Comparison of ENCODE assay signal across 9 mouse cellular contexts in the genomic region with DNA sequence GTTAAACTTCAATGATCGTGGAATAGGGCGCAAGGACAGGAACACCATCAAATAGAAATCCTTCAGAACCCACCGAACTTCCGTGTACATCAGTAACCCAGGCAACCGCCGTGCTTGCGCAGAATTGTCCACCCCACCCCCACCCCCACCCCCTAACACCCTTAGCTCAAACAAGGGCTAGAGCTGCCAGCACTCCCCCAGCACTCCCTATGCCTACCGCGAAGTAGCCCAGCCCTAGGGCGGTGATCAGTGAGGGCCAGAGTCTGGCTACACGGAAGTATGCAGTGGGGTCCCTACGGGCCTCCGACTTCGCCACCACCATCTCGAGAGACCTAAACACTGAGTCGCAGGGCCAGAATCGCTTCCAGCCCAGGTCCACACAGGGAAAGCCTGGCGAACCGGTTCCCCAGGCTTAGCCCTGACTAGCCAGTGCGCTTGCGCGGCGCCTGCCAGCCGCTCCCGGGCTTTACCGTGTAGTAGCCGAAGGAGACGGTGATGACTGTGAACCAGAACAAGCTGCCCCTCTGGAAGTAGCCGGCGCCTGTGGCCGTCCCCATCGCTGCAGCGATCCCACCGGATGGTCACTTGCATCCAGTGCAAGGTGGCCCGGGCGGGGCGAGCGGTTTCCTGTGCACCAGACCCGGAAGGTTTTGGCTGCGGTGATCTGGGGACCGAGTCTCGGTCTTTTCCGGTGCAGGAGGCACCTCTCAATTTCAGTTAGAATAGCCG. TPM values are rescaled to one million over a fixed set of nuclear protein-coding genes. Genes with fewer than 3 reads are reported as not detected.
ATAC-seq lines count a peak whose summit lies in the region.
"Not testable (repeated sequence)": the region's sequence is repeated elsewhere in the genome, so short reads cannot be mapped to it uniquely, and the experiment has no call there.
"Had no signal": no experiment of that assay in that cellular context is flagged by ENCODE, and none has a peak within 500 bp of the region (broad histone marks: within the 10 kb centered on the region; RNA-seq: fewer than 3 reads in every experiment).

No protein-coding gene starts in this region.

- no CpG with 5 or more reads among the region's 44 CpGs for WGBS in forebrain, embryonic 13.5 days
- WGBS in heart, embryonic 16.5 days = no CpG with 5 or more reads among the region's 44 CpGs
- no CpG with 5 or more reads among the region's 44 CpGs for WGBS in limb, embryonic 13.5 days
- WGBS in lung, embryonic 15.5 days = no CpG with 5 or more reads among the region's 44 CpGs
- no CpG with 5 or more reads among the region's 44 CpGs for WGBS in midbrain, embryonic 15.5 days
- WGBS in stomach, embryonic 14.5 days = no CpG with 5 or more reads among the region's 44 CpGs

- not testable (repeated sequence) for H3K27me3 ChIP-seq in forebrain, embryonic 13.5 days; heart, embryonic 16.5 days (ENCODE audit: control insufficient read depth, insufficient read depth, low read length); limb, embryonic 13.5 days; lung, embryonic 15.5 days; midbrain, embryonic 15.5 days (replicated peaks); stomach, embryonic 14.5 days (ENCODE audit: control insufficient read depth, insufficient read depth, low read length)

- H3K4me3 ChIP-seq in forebrain, embryonic 13.5 days; heart, embryonic 16.5 days (ENCODE audit: low read length); limb, embryonic 13.5 days; lung, embryonic 15.5 days; midbrain, embryonic 15.5 days; stomach, embryonic 14.5 days (ENCODE audit: low read depth, low read length): not testable (repeated sequence)

- H3K36me3 ChIP-seq in forebrain, embryonic 13.5 days (ENCODE audit: poor library complexity, severe bottlenecking); heart, embryonic 16.5 days (ENCODE audit: control insufficient read depth, insufficient read depth); limb, embryonic 13.5 days; lung, embryonic 15.5 days; midbrain, embryonic 15.5 days (replicated peaks); stomach, embryonic 14.5 days (ENCODE audit: control insufficient read depth, insufficient read depth, low read length): not testable (repeated sequence)

- not testable (repeated sequence) for H3K27ac ChIP-seq in forebrain, embryonic 13.5 days; heart, embryonic 16.5 days (ENCODE audit: low read length); limb, embryonic 13.5 days; lung, embryonic 15.5 days; midbrain, embryonic 15.5 days; stomach, embryonic 14.5 days (ENCODE audit: low read length)

- H3K4me2 ChIP-seq in forebrain, embryonic 13.5 days; heart, embryonic 16.5 days (ENCODE audit: low read depth, low read length); limb, embryonic 13.5 days (replicated peaks); lung, embryonic 15.5 days; midbrain, embryonic 15.5 days; stomach, embryonic 14.5 days (replicated peaks; ENCODE audit: low read depth, low read length): not testable (repeated sequence)

- H3K9ac ChIP-seq in forebrain, embryonic 13.5 days; heart, embryonic 16.5 days (ENCODE audit: low read length); limb, embryonic 13.5 days; lung, embryonic 15.5 days; midbrain, embryonic 15.5 days; stomach, embryonic 14.5 days (replicated peaks; ENCODE audit: low read depth, low read length): not testable (repeated sequence)

- H3K4me1 ChIP-seq in forebrain, embryonic 13.5 days; heart, embryonic 16.5 days (ENCODE audit: control insufficient read depth, insufficient read depth, low read length); limb, embryonic 13.5 days; lung, embryonic 15.5 days; midbrain, embryonic 15.5 days; stomach, embryonic 14.5 days (ENCODE audit: control insufficient read depth, insufficient read depth, low read length): not testable (repeated sequence)

- peak; percentile 74 for ATAC-seq in common myeloid progenitor, adult 5-6 weeks (replicated peaks; ENCODE audit: low read depth, poor library complexity, severe bottlenecking)
- ATAC-seq in forebrain, embryonic 13.5 days = peak; percentile 85
- peak; percentile 65 for ATAC-seq in heart, embryonic 16.5 days (replicated peaks; ENCODE audit: extremely low read depth, insufficient read depth, low FRiP score)
- peak; percentile 61 for ATAC-seq in inflammation-experienced regulatory T-cells, adult 6 months
- peak; percentile 64; the same call in 1 of the 2 replicates for ATAC-seq in limb, embryonic 13.5 days (ENCODE audit: low FRiP score, low read depth)
- peak; percentile 83 for ATAC-seq in lung, embryonic 15.5 days (ENCODE audit: borderline replicate concordance, extremely low read depth, low FRiP score, low TSS enrichment)
- peak; percentile 93 for ATAC-seq in midbrain, embryonic 15.5 days (replicated peaks)
- peak; percentile 93 for ATAC-seq in stomach, embryonic 14.5 days (ENCODE audit: insufficient number of reproducible peaks, insufficient read depth, low FRiP score, low read depth)

- not testable (repeated sequence) for H3K9me3 ChIP-seq in forebrain, embryonic 13.5 days (replicated peaks); heart, embryonic 16.5 days (replicated peaks; ENCODE audit: control insufficient read depth, low read length); limb, embryonic 13.5 days; lung, embryonic 15.5 days; midbrain, embryonic 15.5 days; stomach, embryonic 14.5 days (ENCODE audit: control insufficient read depth, low read depth, low read length)

RNA-seq across cellular contexts. Expression of a gene that starts 0.5 kb away (rescaled TPM):
- total RNA-seq in common myeloid progenitor, adult 5-6 weeks (2017) = 25.3 and 31.1 TPM in 2 replicates
- 14.4 and 17.2 TPM in 2 replicates for polyA plus RNA-seq in forebrain, embryonic 13.5 days (2015; fragmentation: Nextera tagmentation; extraction: Ambion mirVana)
- 16.0 and 22.4 TPM in 2 replicates for polyA plus RNA-seq in heart, embryonic 16.5 days (2015; fragmentation: Nextera tagmentation; extraction: Ambion mirVana)
- 10 to 100 TPM in 1 of 3 experiments, 1 to 10 TPM in 2; 6.9 to 46.1 (median 8.5) TPM for polyA plus RNA-seq in inflammation-experienced regulatory T-cells, adult 6 months (2017; shearing (Covaris generic))
- 30.1 and 31.2 TPM in 2 replicates for polyA plus RNA-seq in limb, embryonic 13.5 days (2015; fragmentation: Nextera tagmentation; extraction: Ambion mirVana)
- polyA plus RNA-seq in lung, embryonic 15.5 days (2015; fragmentation: Nextera tagmentation; extraction: Ambion mirVana) = 34.7 and 38.1 TPM in 2 replicates
- 22.8 and 30.1 TPM in 2 replicates for polyA plus RNA-seq in midbrain, embryonic 15.5 days (2015; fragmentation: Nextera tagmentation; extraction: Ambion mirVana)
- 35.6 and 55.3 TPM in 2 replicates for polyA plus RNA-seq in stomach, embryonic 14.5 days (2014; fragmentation: Nextera tagmentation; extraction: Ambion mirVana)

RNA-seq across cellular contexts. Expression of a gene that starts 24.1 kb away (rescaled TPM):
- total RNA-seq in common myeloid progenitor, adult 5-6 weeks (2017) = not detected in 2 replicates
- 1.6 and 2.3 TPM in 2 replicates for polyA plus RNA-seq in forebrain, embryonic 13.5 days (2015; fragmentation: Nextera tagmentation; extraction: Ambion mirVana)
- polyA plus RNA-seq in heart, embryonic 16.5 days (2015; fragmentation: Nextera tagmentation; extraction: Ambion mirVana) = 15.3 and 22.4 TPM in 2 replicates
- polyA plus RNA-seq in inflammation-experienced regulatory T-cells, adult 6 months (2017; shearing (Covaris generic)) = not detected
- polyA plus RNA-seq in limb, embryonic 13.5 days (2015; fragmentation: Nextera tagmentation; extraction: Ambion mirVana) = 11.4 and 11.5 TPM in 2 replicates
- polyA plus RNA-seq in lung, embryonic 15.5 days (2015; fragmentation: Nextera tagmentation; extraction: Ambion mirVana) = 64.6 and 69.3 TPM in 2 replicates
- 6.6 and 9.8 TPM in 2 replicates for polyA plus RNA-seq in midbrain, embryonic 15.5 days (2015; fragmentation: Nextera tagmentation; extraction: Ambion mirVana)
- 34.9 and 43.0 TPM in 2 replicates for polyA plus RNA-seq in stomach, embryonic 14.5 days (2014; fragmentation: Nextera tagmentation; extraction: Ambion mirVana)
- total RNA-seq: MEL had no signal

RNA-seq across cellular contexts. Expression of a gene that starts 51.4 kb away (rescaled TPM):
- total RNA-seq in common myeloid progenitor, adult 5-6 weeks (2017) = not detected in 2 replicates
- polyA plus RNA-seq in forebrain, embryonic 13.5 days (2015; fragmentation: Nextera tagmentation; extraction: Ambion mirVana) = 4.6 and 4.7 TPM in 2 replicates
- 0.52 and 0.95 TPM in 2 replicates for polyA plus RNA-seq in heart, embryonic 16.5 days (2015; fragmentation: Nextera tagmentation; extraction: Ambion mirVana)
- not detected for polyA plus RNA-seq in inflammation-experienced regulatory T-cells, adult 6 months (2017; shearing (Covaris generic))
- 0.64 and 4.6 TPM in 2 replicates for polyA plus RNA-seq in limb, embryonic 13.5 days (2015; fragmentation: Nextera tagmentation; extraction: Ambion mirVana)
- polyA plus RNA-seq in lung, embryonic 15.5 days (2015; fragmentation: Nextera tagmentation; extraction: Ambion mirVana) = 1.7 and 1.8 TPM in 2 replicates
- 1.3 and 2.8 TPM in 2 replicates for polyA plus RNA-seq in midbrain, embryonic 15.5 days (2015; fragmentation: Nextera tagmentation; extraction: Ambion mirVana)
- 0.41 and 0.78 TPM in 2 replicates for polyA plus RNA-seq in stomach, embryonic 14.5 days (2014; fragmentation: Nextera tagmentation; extraction: Ambion mirVana)
- total RNA-seq: MEL had no signal
